Mouse (Mus musculus) bone marrow, adult 2 months (tissue): ENCODE results near the gene Ercc4.

Experiments
- CTCF ChIP-seq: fragments of 200-500 bp; IDR thresholded peaks from 2 replicates; pipeline ENCODE4 v1.5.1; 2011; ENCODE audit warnings: low read length, control low read depth; ENCODE audit not compliant: control insufficient read depth, insufficient read depth
- POLR2A ChIP-seq: fragments of 200-500 bp; IDR thresholded peaks from 2 replicates; pipeline ENCODE4 v1.6.1; 2011; ENCODE audit warnings: low read depth, mild to moderate bottlenecking, control low read depth, low read length, borderline replicate concordance; ENCODE audit not compliant: control insufficient read depth

DNA sequence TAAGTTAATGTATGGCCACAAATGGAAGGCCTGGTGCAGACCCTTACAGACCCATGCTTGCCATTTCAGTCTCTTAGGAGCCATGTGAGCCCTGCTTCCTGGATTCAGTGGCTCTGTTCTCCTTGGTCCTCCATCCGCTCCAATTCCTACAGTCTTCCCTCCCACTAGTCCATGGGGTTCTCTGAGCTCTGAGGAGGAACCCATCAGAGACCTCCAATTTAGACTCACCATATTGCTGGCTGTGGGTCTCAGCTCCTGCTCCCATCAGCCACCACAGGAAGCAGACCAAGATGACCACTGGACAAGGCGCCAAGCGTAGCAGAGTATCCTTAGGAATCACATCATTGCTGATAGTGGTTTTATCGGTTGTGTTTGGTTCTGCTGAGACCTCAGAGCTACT lies 43.7 kb downstream of the Ercc4 start:
- no peak for TF ChIP-seq CTCF
- no peak for TF ChIP-seq POLR2A
